Mouse (Mus musculus): ENCODE data around the gene Zic5. TPM values are rescaled to one million over a fixed set of nuclear protein-coding genes. Genes with fewer than 3 reads are reported as not detected.

Gene Zic5
- polyA plus RNA-seq, 1 experiment from 2014 or later, result 13.0 TPM

GRCm38 (mm10) chr14:122436850-122437249 is 28.6 kb downstream of the Zic5 start:
- WGBS, result 72% methylated on average over 10 of the region's 10 CpGs
- no peak overlapping the region for H3K27ac ChIP-seq
- H3K4me1 ChIP-seq, result no peaks in the 10 kb centered on the region
- H3K9me3 ChIP-seq, result no peaks in the 10 kb centered on the region
- ATAC-seq (replicated peaks), result no peak
- H3K9ac ChIP-seq, result no peak overlapping the region
- H3K27me3 ChIP-seq (replicated peaks), result peaks cover 3% of the 10 kb centered on the region; the same call in 1 of the 2 replicates
- no peaks in the 10 kb centered on the region for H3K36me3 ChIP-seq (replicated peaks)
- no peak overlapping the region for H3K4me2 ChIP-seq
- no peak overlapping the region for H3K4me3 ChIP-seq

- Histone ChIP-seq H3K27me3 (replicated peaks) (0 out of 2 replicates have a peak, but pooled peaks cover 3% of the 10 kb centered on the region), H3K4me2 (no peak overlapping the region), H3K9me3 (no peaks in the 10 kb centered on the region), H3K4me3 (no peak overlapping the region), H3K4me1 (no peaks in the 10 kb centered on the region), H3K36me3 (replicated peaks) (no peaks in the 10 kb centered on the region), H3K27ac (no peak overlapping the region), H3K9ac (no peak overlapping the region)
- ATAC-seq (replicated peaks), result no peak
- whole genome bisulfite sequencing, result 92% methylated on average over 10 of the region's 10 CpGs
Measured at GRCm38 (mm10) chr14:122434039-122434438, 31.4 kb downstream of the Zic5 start.

GRCm38 (mm10) chr14:122432558-122432957 is 32.9 kb downstream of the Zic5 start:
- H3K4me3 ChIP-seq, result no peak overlapping the region
- WGBS, result 66% methylated on average over 3 of the region's 3 CpGs
- 0 out of 2 replicates have a peak, but pooled peaks cover 3% of the 10 kb centered on the region for H3K27me3 ChIP-seq (replicated peaks)
- H3K27ac ChIP-seq, result no peak overlapping the region
- ATAC-seq (replicated peaks), result no peak
- no peaks in the 10 kb centered on the region for H3K4me1 ChIP-seq
- H3K36me3 ChIP-seq (replicated peaks), result no peaks in the 10 kb centered on the region
- H3K9me3 ChIP-seq, result no peaks in the 10 kb centered on the region
- H3K4me2 ChIP-seq, result no peak overlapping the region
- no peak overlapping the region for H3K9ac ChIP-seq

- Histone ChIP-seq H3K4me2 (no peak overlapping the region), H3K27me3 (replicated peaks) (0 out of 2 replicates have a peak, but pooled peaks cover 4% of the 10 kb centered on the region), H3K4me1 (peaks cover 3% of the 10 kb centered on the region; the same call in 1 of the 2 replicates), H3K27ac (no peak overlapping the region), H3K9me3 (no peaks in the 10 kb centered on the region), H3K4me3 (no peak overlapping the region), H3K9ac (no peak overlapping the region), H3K36me3 (replicated peaks) (no peaks in the 10 kb centered on the region)
- no peak for ATAC-seq (replicated peaks)
- WGBS, result 74% methylated on average over 3 of the region's 3 CpGs
Measured at GRCm38 (mm10) chr14:122427654-122428053, 37.8 kb downstream of the Zic5 start.

GRCm38 (mm10) chr14:122427204-122427560 is 38.3 kb downstream of the Zic5 start:
- WGBS, result 40% methylated on average over 8 of the region's 8 CpGs
- Histone ChIP-seq H3K9ac (no peak overlapping the region), H3K27ac (0 out of 2 replicates have a peak overlapping the region, but pooled peaks have one; percentile 14), H3K27me3 (replicated peaks) (0 out of 2 replicates have a peak, but pooled peaks cover 4% of the 10 kb centered on the region), H3K4me1 (peaks cover 3% of the 10 kb centered on the region; the same call in 1 of the 2 replicates), H3K4me2 (no peak overlapping the region), H3K4me3 (no peak overlapping the region), H3K36me3 (replicated peaks) (no peaks in the 10 kb centered on the region), H3K9me3 (no peaks in the 10 kb centered on the region)
- 0 out of 2 replicates have a peak, but pooled peaks have one; percentile 50 for ATAC-seq (replicated peaks)

GRCm38 (mm10) chr14:122426529-122427203 is 38.8 kb downstream of the Zic5 start:
- 55% methylated on average over 10 of the region's 10 CpGs for WGBS
- ATAC-seq (replicated peaks), result 0 out of 2 replicates have a peak, but pooled peaks have one; percentile 3
- Histone ChIP-seq H3K27ac (0 out of 2 replicates have a peak overlapping the region, but pooled peaks have one; percentile 14), H3K36me3 (replicated peaks) (no peaks in the 10 kb centered on the region), H3K9me3 (no peaks in the 10 kb centered on the region), H3K4me1 (peaks cover 3% of the 10 kb centered on the region; the same call in 1 of the 2 replicates), H3K4me3 (no peak overlapping the region), H3K9ac (no peak overlapping the region), H3K4me2 (no peak overlapping the region), H3K27me3 (replicated peaks) (0 out of 2 replicates have a peak, but pooled peaks cover 4% of the 10 kb centered on the region)

GRCm38 (mm10) chr14:122424441-122424840 is 41.0 kb downstream of the Zic5 start:
- Histone ChIP-seq H3K27me3 (replicated peaks) (0 out of 2 replicates have a peak, but pooled peaks cover 4% of the 10 kb centered on the region), H3K4me1 (peaks cover 3% of the 10 kb centered on the region; the same call in 1 of the 2 replicates), H3K4me3 (no peak overlapping the region), H3K9ac (no peak overlapping the region), H3K27ac (no peak overlapping the region), H3K36me3 (replicated peaks) (no peaks in the 10 kb centered on the region), H3K9me3 (no peaks in the 10 kb centered on the region), H3K4me2 (no peak overlapping the region)
- no peak for ATAC-seq (replicated peaks)
- WGBS, result 79% methylated on average over 3 of the region's 3 CpGs

- no peak for ATAC-seq (replicated peaks)
- H3K27ac ChIP-seq, result no peak overlapping the region
- H3K4me3 ChIP-seq, result no peak overlapping the region
- H3K9me3 ChIP-seq, result no peaks in the 10 kb centered on the region
- H3K36me3 ChIP-seq (replicated peaks), result no peaks in the 10 kb centered on the region
- no peaks in the 10 kb centered on the region; the same call in 1 of the 2 replicates for H3K27me3 ChIP-seq (replicated peaks)
- no peak overlapping the region for H3K4me2 ChIP-seq
- 11% methylated on average over 4 of the region's 4 CpGs for WGBS
- H3K9ac ChIP-seq, result no peak overlapping the region
- 0 out of 2 replicates have a peak, but pooled peaks cover 5% of the 10 kb centered on the region for H3K4me1 ChIP-seq
Measured at GRCm38 (mm10) chr14:122416166-122416771, 49.2 kb downstream of the Zic5 start.

- Histone ChIP-seq H3K4me3 (no peak overlapping the region), H3K9ac (no peak overlapping the region), H3K27ac (no peak overlapping the region), H3K9me3 (no peaks in the 10 kb centered on the region), H3K4me1 (0 out of 2 replicates have a peak, but pooled peaks cover 5% of the 10 kb centered on the region), H3K27me3 (replicated peaks) (peaks cover 7% of the 10 kb centered on the region), H3K4me2 (no peak overlapping the region), H3K36me3 (replicated peaks) (no peaks in the 10 kb centered on the region)
- no peak for ATAC-seq (replicated peaks)
- WGBS, result 93% methylated on average over 2 of the region's 2 CpGs
Measured at GRCm38 (mm10) chr14:122414786-122415185, 50.7 kb downstream of the Zic5 start.

- Histone ChIP-seq H3K36me3 (replicated peaks) (no peaks in the 10 kb centered on the region), H3K4me1 (0 out of 2 replicates have a peak, but pooled peaks cover 5% of the 10 kb centered on the region), H3K9ac (no peak overlapping the region), H3K27me3 (replicated peaks) (peaks cover 18% of the 10 kb centered on the region), H3K4me2 (no peak overlapping the region), H3K27ac (no peak overlapping the region), H3K4me3 (no peak overlapping the region), H3K9me3 (no peaks in the 10 kb centered on the region)
- no peak for ATAC-seq (replicated peaks)
- 81% methylated on average over 2 of the region's 2 CpGs for WGBS
Measured at GRCm38 (mm10) chr14:122413542-122413928, 51.9 kb downstream of the Zic5 start.

GRCm38 (mm10) chr14:122412841-122413541 is 52.5 kb downstream of the Zic5 start:
- peaks cover 23% of the 10 kb centered on the region for H3K27me3 ChIP-seq (replicated peaks)
- WGBS, result 69% methylated on average over 2 of the region's 2 CpGs
- H3K27ac ChIP-seq, result no peak overlapping the region
- no peaks in the 10 kb centered on the region for H3K36me3 ChIP-seq (replicated peaks)
- no peak overlapping the region for H3K4me2 ChIP-seq
- no peak for ATAC-seq (replicated peaks)
- H3K9ac ChIP-seq, result no peak overlapping the region
- no peak overlapping the region for H3K4me3 ChIP-seq
- 0 out of 2 replicates have a peak, but pooled peaks cover 5% of the 10 kb centered on the region for H3K4me1 ChIP-seq
- no peaks in the 10 kb centered on the region for H3K9me3 ChIP-seq
